Mouse (Mus musculus) lung, postnatal 0 days (tissue): Measurements from ENCODE around the gene Fbxo11. TPM values are rescaled to one million over a fixed set of nuclear protein-coding genes. Genes with fewer than 3 reads are reported as not detected.

ENCODE experiments used
- ATAC-seq: fragments of 200-750 bp; cut with Nextera tagmentation; 2 replicates; pipeline ENCODE4 v1.8.0; 2017; ENCODE audit warnings: moderate library complexity
- DNase-seq: peaks from one replicate; pipeline ENCODE4 v3.0.0-alpha.2; 2016; ENCODE audit warnings: low spot score
- H3K27ac ChIP-seq: fragments of 300-500 bp; sonication (generic); 2 replicates; pipeline ENCODE4 v1.5.1; 2014; ENCODE audit warnings: antibody characterized with exemption, mild to moderate bottlenecking, low read length, mixed read lengths
- H3K27me3 ChIP-seq: fragments of 300-500 bp; sonication (generic); replicated peaks from 2 replicates; pipeline ENCODE4 v1.6.1; 2014; ENCODE audit warnings: low read length, mixed read lengths; ENCODE audit not compliant: insufficient read depth
- H3K36me3 ChIP-seq: fragments of 300-500 bp; sonication (generic); 2 replicates; pipeline ENCODE4 v1.6.1; 2014; ENCODE audit warnings: low read length, mixed read lengths; ENCODE audit not compliant: insufficient read depth
- H3K4me1 ChIP-seq: fragments of 300-500 bp; sonication (generic); 2 replicates; pipeline ENCODE4 v1.6.1; 2014; ENCODE audit warnings: antibody characterized with exemption, low read depth, low read length, mixed read lengths; ENCODE audit not compliant: insufficient read depth
- H3K4me2 ChIP-seq: fragments of 300-500 bp; sonication (generic); replicated peaks from 2 replicates; pipeline ENCODE4 v1.6.1; 2014; ENCODE audit warnings: low read depth, mild to moderate bottlenecking, low read length, moderate library complexity, mixed read lengths
- H3K4me3 ChIP-seq: fragments of 300-500 bp; sonication (generic); 2 replicates; pipeline ENCODE4 v1.5.1; 2014; ENCODE audit warnings: low read depth, low read length
- H3K9ac ChIP-seq: fragments of 300-500 bp; sonication (generic); replicated peaks from 2 replicates; pipeline ENCODE4 v1.6.1; 2014; ENCODE audit warnings: low read depth, mild to moderate bottlenecking
- H3K9me3 ChIP-seq: fragments of 300-500 bp; sonication (generic); 2 replicates; pipeline ENCODE4 v1.6.1; 2016; ENCODE audit warnings: low read length, mixed read lengths
- CTCF ChIP-seq: IDR thresholded peaks from 2 replicates; pipeline ENCODE4 v1.5.1; 2016; ENCODE audit warnings: antibody characterized with exemption, mild to moderate bottlenecking
- EP300 ChIP-seq: IDR thresholded peaks from 2 replicates; pipeline ENCODE4 v1.6.1; 2016; ENCODE audit warnings: antibody characterized with exemption, mild to moderate bottlenecking, control low read depth
- WGBS: fragments of 180-500 bp; shearing (Covaris S2); extraction: QIAGEN DNeasy Blood & Tissue Kit; methylation state at CpG from one replicate; pipeline ENCODE4 v1.1.7; 2014; 5-methylcytosine and 5-hydroxymethylcytosine counted together
- polyA plus RNA-seq: library from polyadenylated mRNA; unstranded; fragments of >200 nt; fragmentation: Nextera tagmentation; extraction: Ambion mirVana; gene quantifications from 2 replicates; pipeline ENCODE4 v1.2.1, GENCODE M21; 2015

The Fbxo11 gene
- polyA plus RNA-seq, 1 experiment from 2014 or later = 14.6 TPM

GRCm38 (mm10) chr17:88004892-88005291 is 60.2 kb downstream of the Fbxo11 start:
- Histone ChIP-seq H3K27me3 (no peaks in the 10 kb centered on the region), H3K9me3 (no peaks in the 10 kb centered on the region), H3K27ac (no peak overlapping the region), H3K36me3 (peaks cover 16% of the 10 kb centered on the region), H3K4me2 (no peak overlapping the region), H3K9ac (no peak overlapping the region), H3K4me1 (no peaks in the 10 kb centered on the region), H3K4me3 (no peak overlapping the region)
- ATAC-seq = no peak
- TF ChIP-seq EP300 (no peak), CTCF (no peak)
- DNase-seq = no peak
- WGBS = 91% methylated on average over 1 of the region's 1 CpGs

GRCm38 (mm10) chr17:87997808-87998207 is 67.3 kb downstream of the Fbxo11 start:
- Histone ChIP-seq H3K9me3 (no peaks in the 10 kb centered on the region), H3K4me1 (no peaks in the 10 kb centered on the region), H3K4me3 (no peak overlapping the region), H3K9ac (no peak overlapping the region), H3K27me3 (no peaks in the 10 kb centered on the region), H3K27ac (no peak overlapping the region), H3K4me2 (no peak overlapping the region), H3K36me3 (peaks cover 41% of the 10 kb centered on the region)
- DNase-seq (no peak), ATAC-seq (no peak)
- 85% methylated on average over 4 of the region's 4 CpGs for WGBS
- TF ChIP-seq CTCF = no peak
- TF ChIP-seq EP300 = no peak

- TF ChIP-seq EP300 (no peak), CTCF (no peak)
- Histone ChIP-seq H3K9ac (no peak overlapping the region), H3K27ac (no peak overlapping the region), H3K27me3 (no peaks in the 10 kb centered on the region), H3K4me2 (no peak overlapping the region), H3K36me3 (peaks cover 49% of the 10 kb centered on the region; the same call in 1 of the 2 replicates), H3K4me1 (no peaks in the 10 kb centered on the region), H3K4me3 (no peak overlapping the region), H3K9me3 (no peaks in the 10 kb centered on the region)
- ATAC-seq (no peak), DNase-seq (no peak)
- 57% methylated on average over 1 of the region's 1 CpGs for WGBS
These were observed 71.8 kb downstream of the Fbxo11 start for GRCm38 (mm10) chr17:87993338-87993737.

- Histone ChIP-seq H3K4me1 (no peaks in the 10 kb centered on the region), H3K4me2 (no peak overlapping the region), H3K27ac (no peak overlapping the region), H3K27me3 (no peaks in the 10 kb centered on the region), H3K9ac (no peak overlapping the region), H3K9me3 (no peaks in the 10 kb centered on the region), H3K4me3 (no peak overlapping the region), H3K36me3 (peaks cover 42% of the 10 kb centered on the region; the same call in 1 of the 2 replicates)
- WGBS = 88% methylated on average over 3 of the region's 3 CpGs
- TF ChIP-seq CTCF (no peak), EP300 (no peak)
- DNase-seq (no peak), ATAC-seq (no peak)
These were observed 72.9 kb downstream of the Fbxo11 start for GRCm38 (mm10) chr17:87992154-87992553.

- no peak overlapping the region for H3K4me2 ChIP-seq
- DNase-seq (no peak), ATAC-seq (no peak)
- no peaks in the 10 kb centered on the region for H3K9me3 ChIP-seq
- H3K4me1 ChIP-seq = no peaks in the 10 kb centered on the region
- no peak overlapping the region for H3K27ac ChIP-seq
- H3K27me3 ChIP-seq = no peaks in the 10 kb centered on the region
- TF ChIP-seq CTCF (no peak), EP300 (no peak)
- WGBS = 69% methylated on average over 6 of the region's 6 CpGs
- H3K4me3 ChIP-seq = no peak overlapping the region
- peaks cover 27% of the 10 kb centered on the region; the same call in 1 of the 2 replicates for H3K36me3 ChIP-seq
- no peak overlapping the region for H3K9ac ChIP-seq
These were observed 77.6 kb downstream of the Fbxo11 start for GRCm38 (mm10) chr17:87987507-87987906.

- H3K36me3 ChIP-seq = peaks cover 16% of the 10 kb centered on the region; the same call in 1 of the 2 replicates
These were observed 79.2 kb downstream of the Fbxo11 start for GRCm38 (mm10) chr17:87985916-87986315.

More at GRCm38 (mm10) chr17:87985916-87986315, 79.2 kb downstream of the Fbxo11 start:
- TF ChIP-seq EP300 = no peak
- no peak for TF ChIP-seq CTCF
- Histone ChIP-seq H3K4me2 (no peak overlapping the region), H3K27me3 (no peaks in the 10 kb centered on the region), H3K9ac (no peak overlapping the region), H3K9me3 (no peaks in the 10 kb centered on the region), H3K4me1 (no peaks in the 10 kb centered on the region), H3K27ac (no peak overlapping the region), H3K4me3 (no peak overlapping the region)
- ATAC-seq (no peak), DNase-seq (no peak)
- WGBS = 80% methylated on average over 8 of the region's 8 CpGs
